Mouse (Mus musculus): ENCODE measurements around the gene Nos1ap. TPM values are rescaled to one million over a fixed set of nuclear protein-coding genes. Genes with fewer than 3 reads are reported as not detected.
A peak's percentile ranks its signal among the peaks of the same experiment; 100 is the strongest.

Nos1ap gene
- polyA plus RNA-seq, 1 experiment from 2014 or later, result 13.0 TPM

- Histone ChIP-seq H3K27me3 (ENCODE audit: control insufficient read depth, insufficient read depth, low read length) (no peaks in the 10 kb centered on the region), H3K4me2 (ENCODE audit: low read depth, low read length) (no peak overlapping the region), H3K9me3 (replicated peaks; ENCODE audit: control insufficient read depth, low read length) (no peaks in the 10 kb centered on the region), H3K4me1 (ENCODE audit: control insufficient read depth, insufficient read depth, low read length) (no peaks in the 10 kb centered on the region), H3K4me3 (replicated peaks; ENCODE audit: low read length) (no peak overlapping the region), H3K9ac (ENCODE audit: low read length) (no peak overlapping the region), H3K36me3 (ENCODE audit: control insufficient read depth, insufficient read depth, low read length) (no peaks in the 10 kb centered on the region), H3K27ac (ENCODE audit: low read length) (no peak overlapping the region)
- WGBS, result 59% methylated on average over 18 of the region's 18 CpGs
- peak; percentile 83; the same call in 1 of the 2 replicates for ATAC-seq (ENCODE audit: insufficient read depth, low FRiP score)
These were observed 23.6 kb upstream of the Nos1ap start for GRCm38 (mm10) chr1:170612968-170613872.

DNA sequence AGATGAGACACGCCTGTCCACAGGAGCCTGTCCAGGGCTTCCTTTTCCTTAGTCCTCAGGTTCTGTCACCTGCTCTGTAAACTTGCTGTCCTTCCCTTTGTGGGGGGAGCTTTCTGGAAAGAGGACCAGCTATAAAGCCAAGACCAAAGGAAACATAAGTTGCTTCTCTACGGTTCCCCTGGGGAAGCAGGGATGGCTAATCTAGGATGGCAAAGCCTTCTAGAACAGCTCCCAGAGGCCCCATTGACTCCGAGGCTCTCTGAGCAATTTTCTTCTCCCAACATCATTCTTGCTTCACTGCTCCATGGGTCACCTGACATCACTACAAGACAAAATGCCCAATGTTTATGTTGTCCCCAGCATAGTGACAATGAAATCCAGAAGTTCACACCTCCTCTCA is 22.0 kb upstream of the Nos1ap start:
- ATAC-seq (ENCODE audit: insufficient read depth, low FRiP score), result no peak
- no peaks in the 10 kb centered on the region for H3K27me3 ChIP-seq (ENCODE audit: control insufficient read depth, insufficient read depth, low read length)
- 92% methylated on average over 3 of the region's 3 CpGs for WGBS
- H3K9me3 ChIP-seq (replicated peaks; ENCODE audit: control insufficient read depth, low read length), result no peaks in the 10 kb centered on the region
- H3K27ac ChIP-seq (ENCODE audit: low read length), result no peak overlapping the region
- no peaks in the 10 kb centered on the region for H3K36me3 ChIP-seq (ENCODE audit: control insufficient read depth, insufficient read depth, low read length)
- H3K4me3 ChIP-seq (replicated peaks; ENCODE audit: low read length), result no peak overlapping the region
- H3K9ac ChIP-seq (ENCODE audit: low read length), result no peak overlapping the region
- no peaks in the 10 kb centered on the region for H3K4me1 ChIP-seq (ENCODE audit: control insufficient read depth, insufficient read depth, low read length)
- no peak overlapping the region for H3K4me2 ChIP-seq (ENCODE audit: low read depth, low read length)

GRCm38 (mm10) chr1:170610695-170611094 is 21.0 kb upstream of the Nos1ap start:
- H3K27me3 ChIP-seq (ENCODE audit: control insufficient read depth, insufficient read depth, low read length), result no peaks in the 10 kb centered on the region
- H3K9me3 ChIP-seq (replicated peaks; ENCODE audit: control insufficient read depth, low read length), result no peaks in the 10 kb centered on the region
- no peak overlapping the region for H3K9ac ChIP-seq (ENCODE audit: low read length)
- no peak overlapping the region for H3K27ac ChIP-seq (ENCODE audit: low read length)
- no peak overlapping the region for H3K4me2 ChIP-seq (ENCODE audit: low read depth, low read length)
- H3K4me1 ChIP-seq (ENCODE audit: control insufficient read depth, insufficient read depth, low read length), result no peaks in the 10 kb centered on the region
- no peak overlapping the region for H3K4me3 ChIP-seq (replicated peaks; ENCODE audit: low read length)
- ATAC-seq (ENCODE audit: insufficient read depth, low FRiP score), result no peak
- H3K36me3 ChIP-seq (ENCODE audit: control insufficient read depth, insufficient read depth, low read length), result no peaks in the 10 kb centered on the region
- 80% methylated on average over 3 of the region's 3 CpGs for WGBS

GRCm38 (mm10) chr1:170610289-170610688 is 20.6 kb upstream of the Nos1ap start:
- no peaks in the 10 kb centered on the region for H3K36me3 ChIP-seq (ENCODE audit: control insufficient read depth, insufficient read depth, low read length)
- no peak overlapping the region for H3K4me2 ChIP-seq (ENCODE audit: low read depth, low read length)
- no peaks in the 10 kb centered on the region for H3K27me3 ChIP-seq (ENCODE audit: control insufficient read depth, insufficient read depth, low read length)
- no peak overlapping the region for H3K27ac ChIP-seq (ENCODE audit: low read length)
- H3K9ac ChIP-seq (ENCODE audit: low read length), result no peak overlapping the region
- H3K4me3 ChIP-seq (replicated peaks; ENCODE audit: low read length), result no peak overlapping the region
- 61% methylated on average over 3 of the region's 3 CpGs for WGBS
- no peaks in the 10 kb centered on the region for H3K9me3 ChIP-seq (replicated peaks; ENCODE audit: control insufficient read depth, low read length)
- ATAC-seq (ENCODE audit: insufficient read depth, low FRiP score), result 0 out of 2 replicates have a peak, but pooled peaks have one; percentile 54
- no peaks in the 10 kb centered on the region for H3K4me1 ChIP-seq (ENCODE audit: control insufficient read depth, insufficient read depth, low read length)

- H3K36me3 ChIP-seq (ENCODE audit: control insufficient read depth, insufficient read depth, low read length), result no peaks in the 10 kb centered on the region
- ATAC-seq (ENCODE audit: insufficient read depth, low FRiP score), result no peak
- H3K4me1 ChIP-seq (ENCODE audit: control insufficient read depth, insufficient read depth, low read length), result no peaks in the 10 kb centered on the region
- 63% methylated on average over 7 of the region's 7 CpGs for WGBS
- H3K4me2 ChIP-seq (ENCODE audit: low read depth, low read length), result no peak overlapping the region
- no peak overlapping the region for H3K9ac ChIP-seq (ENCODE audit: low read length)
- no peak overlapping the region for H3K27ac ChIP-seq (ENCODE audit: low read length)
- no peaks in the 10 kb centered on the region for H3K9me3 ChIP-seq (replicated peaks; ENCODE audit: control insufficient read depth, low read length)
- no peaks in the 10 kb centered on the region for H3K27me3 ChIP-seq (ENCODE audit: control insufficient read depth, insufficient read depth, low read length)
- H3K4me3 ChIP-seq (replicated peaks; ENCODE audit: low read length), result no peak overlapping the region
These were observed 20.2 kb upstream of the Nos1ap start for GRCm38 (mm10) chr1:170609872-170610271.

- no peaks in the 10 kb centered on the region for H3K36me3 ChIP-seq (ENCODE audit: control insufficient read depth, insufficient read depth, low read length)
- H3K27ac ChIP-seq (ENCODE audit: low read length), result no peak overlapping the region
- no peak overlapping the region for H3K4me3 ChIP-seq (replicated peaks; ENCODE audit: low read length)
- H3K9me3 ChIP-seq (replicated peaks; ENCODE audit: control insufficient read depth, low read length), result no peaks in the 10 kb centered on the region
- no peak overlapping the region for H3K4me2 ChIP-seq (ENCODE audit: low read depth, low read length)
- H3K4me1 ChIP-seq (ENCODE audit: control insufficient read depth, insufficient read depth, low read length), result no peaks in the 10 kb centered on the region
- 81% methylated on average over 3 of the region's 3 CpGs for WGBS
- ATAC-seq (ENCODE audit: insufficient read depth, low FRiP score), result no peak
- no peak overlapping the region for H3K9ac ChIP-seq (ENCODE audit: low read length)
- H3K27me3 ChIP-seq (ENCODE audit: control insufficient read depth, insufficient read depth, low read length), result no peaks in the 10 kb centered on the region
These were observed 18.9 kb upstream of the Nos1ap start for GRCm38 (mm10) chr1:170608461-170609071.

DNA sequence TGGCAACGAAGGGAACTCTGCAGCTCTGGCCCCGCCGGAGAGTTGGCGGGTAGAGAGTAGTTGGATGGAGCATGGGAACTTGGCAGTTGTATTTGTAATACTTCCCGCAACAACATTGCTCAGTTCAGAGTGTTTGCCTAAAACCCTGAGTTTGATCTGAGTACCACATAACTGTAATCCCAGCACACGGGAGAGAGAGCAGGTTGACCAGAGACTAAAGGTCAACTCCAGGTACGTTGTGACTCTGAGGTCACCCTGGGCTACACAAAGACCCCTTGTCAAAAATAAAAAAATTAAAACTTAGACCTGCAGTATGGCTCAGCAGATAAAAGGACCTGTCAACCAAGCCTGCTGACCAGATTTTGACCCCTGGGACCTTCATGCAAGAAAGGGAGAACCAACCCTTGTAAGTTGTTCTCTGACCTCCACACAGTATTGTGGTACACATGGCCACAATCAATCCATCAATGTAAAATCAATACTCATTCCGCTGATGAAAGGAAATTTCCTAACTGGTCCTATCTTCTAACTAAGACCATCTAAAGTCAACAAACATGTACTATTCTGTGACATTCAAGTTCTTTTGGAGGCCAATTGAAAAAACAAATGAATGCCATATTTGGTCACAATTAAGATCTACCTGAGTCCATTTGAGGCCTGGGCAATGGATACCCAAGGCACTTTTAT is 17.7 kb upstream of the Nos1ap start:
- Histone ChIP-seq H3K4me2 (ENCODE audit: low read depth, low read length) (no peak overlapping the region), H3K27ac (ENCODE audit: low read length) (no peak overlapping the region), H3K9ac (ENCODE audit: low read length) (no peak overlapping the region), H3K4me1 (ENCODE audit: control insufficient read depth, insufficient read depth, low read length) (no peaks in the 10 kb centered on the region), H3K27me3 (ENCODE audit: control insufficient read depth, insufficient read depth, low read length) (no peaks in the 10 kb centered on the region), H3K9me3 (replicated peaks; ENCODE audit: control insufficient read depth, low read length) (no peaks in the 10 kb centered on the region), H3K4me3 (replicated peaks; ENCODE audit: low read length) (no peak overlapping the region), H3K36me3 (ENCODE audit: control insufficient read depth, insufficient read depth, low read length) (no peaks in the 10 kb centered on the region)
- whole genome bisulfite sequencing, result 76% methylated on average over 8 of the region's 8 CpGs
- no peak for ATAC-seq (ENCODE audit: insufficient read depth, low FRiP score)

GRCm38 (mm10) chr1:170605228-170606001 is 15.8 kb upstream of the Nos1ap start:
- Histone ChIP-seq H3K36me3 (ENCODE audit: control insufficient read depth, insufficient read depth, low read length) (no peaks in the 10 kb centered on the region), H3K4me2 (ENCODE audit: low read depth, low read length) (no peak overlapping the region), H3K27ac (ENCODE audit: low read length) (no peak overlapping the region), H3K4me1 (ENCODE audit: control insufficient read depth, insufficient read depth, low read length) (no peaks in the 10 kb centered on the region), H3K27me3 (ENCODE audit: control insufficient read depth, insufficient read depth, low read length) (no peaks in the 10 kb centered on the region), H3K9ac (ENCODE audit: low read length) (no peak overlapping the region), H3K4me3 (replicated peaks; ENCODE audit: low read length) (no peak overlapping the region), H3K9me3 (replicated peaks; ENCODE audit: control insufficient read depth, low read length) (no peaks in the 10 kb centered on the region)
- peak; percentile 75; the same call in 1 of the 2 replicates for ATAC-seq (ENCODE audit: insufficient read depth, low FRiP score)
- WGBS, result 52% methylated on average over 21 of the region's 21 CpGs

Data from stomach, embryonic 16.5 days (tissue).